Mouse (Mus musculus): ENCODE measurements around the gene Zfp319. TPM values are rescaled to one million over a fixed set of nuclear protein-coding genes. Genes with fewer than 3 reads are reported as not detected.
"Not testable (repeated sequence)": the region's sequence is repeated elsewhere in the genome, so short reads cannot be mapped to it uniquely, and the experiment has no call there.

The Zfp319 gene
- 1 to 10 TPM; 8.5 to 9.9 TPM for total RNA-seq (2021)

DNA sequence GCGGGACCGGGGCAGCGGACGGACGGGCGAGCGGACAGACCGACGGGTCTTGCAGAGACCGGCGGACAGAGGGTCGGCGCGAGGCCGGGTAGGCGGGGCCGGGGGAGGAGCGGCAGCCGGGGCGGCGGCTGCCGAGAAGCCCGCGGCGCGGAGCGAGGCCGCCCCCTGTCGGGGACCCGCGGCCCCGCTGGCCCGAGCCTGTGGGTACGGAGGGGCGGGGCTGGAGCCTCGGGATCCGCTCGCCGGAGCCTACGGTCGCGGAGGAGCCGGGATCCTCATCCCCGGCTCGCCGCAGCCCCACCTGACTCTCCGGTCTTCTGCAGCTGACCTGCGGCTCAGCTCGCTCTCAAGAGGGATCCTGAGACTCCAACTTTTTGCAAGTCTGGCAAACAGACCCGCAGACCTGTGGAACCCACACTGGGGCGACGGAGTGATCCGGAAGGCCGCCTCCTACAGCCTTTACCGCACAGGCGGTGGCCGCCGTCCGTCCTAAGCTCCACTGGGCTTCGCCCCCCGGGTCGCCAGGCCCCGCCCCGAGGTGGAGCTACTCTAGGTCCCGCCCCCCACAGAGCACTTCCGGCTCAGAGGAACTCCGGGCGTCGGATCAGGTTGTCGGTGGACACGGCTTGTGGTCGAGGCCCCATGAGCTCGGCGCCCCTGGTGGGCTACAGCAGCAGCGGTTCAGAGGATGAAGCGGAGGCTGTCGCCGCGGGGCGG, at the start of gene Zfp319, which contains the start of gene Usb1:
Gene Zfp319 (minus strand): TSS at position 231 of the 717 bp plus-strand sequence.
Gene Usb1 (plus strand): TSS at position 565 of the 717 bp plus-strand sequence.
- peak; percentile 92 for DNase-seq (ENCODE audit: low spot score)
- intact Hi-C loops (cut with DNase I), result loop anchor here (1.0 to 2.0 kb wide), 2 partner anchors 37 to 78 kb away; no protein-coding TSS in a partner anchor

DNA sequence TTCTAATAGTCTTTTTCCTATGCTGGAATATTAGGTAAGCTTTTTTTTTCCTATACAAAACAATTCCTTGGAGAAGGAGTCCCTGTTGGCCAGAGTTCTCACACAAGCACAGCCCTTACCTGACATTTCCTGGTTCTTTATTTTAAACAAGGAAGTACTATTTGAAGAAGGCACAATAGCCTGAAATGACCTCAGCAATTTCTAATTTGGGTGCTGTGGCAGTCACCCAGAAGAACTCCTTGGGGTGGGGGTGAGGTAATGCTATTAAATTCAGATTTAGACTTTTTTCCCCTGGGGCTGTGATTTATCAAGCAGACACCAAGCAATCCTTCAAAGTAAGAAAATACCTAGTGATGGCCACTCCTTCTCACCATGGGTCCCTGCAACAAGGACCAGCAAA, 49.2 kb upstream of the Zfp319 start:
- intact Hi-C loops (cut with DNase I), result loop anchor here (2.0 kb wide), 1 partner anchor 14 kb away; no protein-coding TSS in a partner anchor
- no peak for DNase-seq (ENCODE audit: low spot score)

DNA sequence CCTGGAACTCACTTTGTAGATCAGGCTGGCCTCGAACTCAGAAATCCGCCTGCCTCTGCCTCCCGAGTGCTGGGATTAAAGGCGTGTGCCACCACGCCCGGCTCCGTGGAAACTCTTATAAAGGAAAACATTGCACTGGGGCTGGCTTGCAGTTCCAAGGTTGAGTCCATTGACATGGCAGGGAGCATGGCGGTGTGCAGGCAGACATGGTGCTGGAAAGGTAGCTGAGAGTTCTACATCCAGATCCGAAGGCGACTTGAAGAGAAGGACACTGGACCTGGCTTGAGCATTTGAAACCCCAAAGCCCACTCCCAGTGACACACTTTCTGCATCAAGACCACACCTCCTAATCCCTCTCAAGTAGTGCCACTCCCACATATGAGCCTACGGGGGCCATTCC, 47.2 kb upstream of the Zfp319 start:
- DNase-seq (ENCODE audit: low spot score); intact Hi-C loops (cut with DNase I): not testable (repeated sequence)

DNA sequence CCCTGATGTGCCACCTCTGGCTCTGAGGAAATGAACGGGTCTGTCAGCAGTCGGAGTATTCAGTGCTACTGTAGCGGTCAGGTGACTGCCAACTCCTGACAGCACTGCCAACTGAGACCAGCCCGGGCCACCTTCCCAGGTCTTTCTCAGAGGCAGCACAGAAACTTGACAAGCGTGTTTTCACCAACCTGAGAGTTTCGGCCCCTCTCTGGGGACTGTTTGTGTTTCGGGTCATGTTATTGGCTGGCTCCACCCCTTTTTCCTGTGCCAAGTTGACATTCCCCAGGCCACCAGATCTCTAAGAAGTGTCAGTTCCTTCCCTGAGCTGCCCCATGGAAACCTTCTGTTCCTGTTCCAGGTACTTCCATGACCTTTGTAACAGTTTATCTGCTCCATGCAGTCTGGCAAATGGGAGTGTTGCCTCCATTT, 46.1 kb upstream of the Zfp319 start:
- intact Hi-C loops (cut with DNase I), result no loop called here
- no peak for DNase-seq (ENCODE audit: low spot score)

- DNase-seq (ENCODE audit: low spot score), result no peak
- intact Hi-C loops (cut with DNase I), result no loop called here
These were observed 45.4 kb upstream of the Zfp319 start for GRCm38 (mm10) chr8:95377101-95377500.

DNA sequence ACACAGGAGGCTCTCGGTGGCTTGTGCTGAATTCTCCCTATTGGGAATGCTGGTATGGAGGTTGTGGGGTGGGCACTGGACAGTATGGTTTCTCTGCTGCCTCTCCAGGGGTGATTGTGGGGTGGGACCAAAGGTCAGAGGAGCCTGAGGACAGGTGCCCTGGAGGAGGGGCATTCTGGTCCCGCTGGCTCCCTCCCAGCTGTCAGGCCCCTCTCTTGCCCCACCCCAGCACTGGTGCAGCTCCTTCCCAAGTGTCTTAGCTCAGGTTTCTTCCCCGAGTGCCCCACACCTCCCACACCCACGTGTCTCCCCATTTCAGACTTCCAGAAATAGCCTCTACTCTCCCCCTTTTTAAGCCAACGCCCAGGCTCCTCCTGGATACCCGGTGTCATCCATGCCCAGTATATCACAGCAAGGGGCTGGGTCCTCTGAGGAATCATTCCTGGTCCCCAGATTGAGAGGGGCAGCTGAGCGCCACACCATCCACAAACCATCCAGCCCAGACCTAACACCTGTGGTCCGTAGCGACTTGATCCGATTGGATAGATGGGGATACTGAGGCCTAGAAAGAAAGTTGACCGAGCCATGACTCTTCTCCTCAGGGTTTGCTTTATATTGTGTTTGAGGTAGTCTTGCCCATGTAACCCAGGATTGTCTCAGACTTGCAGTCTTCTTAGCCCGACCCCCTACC, 44.7 kb upstream of the Zfp319 start:
- intact Hi-C loops (cut with DNase I), result no loop called here
- no peak for DNase-seq (ENCODE audit: low spot score)

- intact Hi-C loops (cut with DNase I), result no loop called here
These were observed 43.7 kb upstream of the Zfp319 start for GRCm38 (mm10) chr8:95375374-95375930.

GRCm38 (mm10) chr8:95374429-95374828, 42.7 kb upstream of the Zfp319 start:
- DNase-seq (ENCODE audit: low spot score), result no peak
- intact Hi-C loops (cut with DNase I), result no loop called here

More at GRCm38 (mm10) chr8:95375374-95375930, 43.7 kb upstream of the Zfp319 start:
- DNase-seq (ENCODE audit: low spot score), result no peak

DNA sequence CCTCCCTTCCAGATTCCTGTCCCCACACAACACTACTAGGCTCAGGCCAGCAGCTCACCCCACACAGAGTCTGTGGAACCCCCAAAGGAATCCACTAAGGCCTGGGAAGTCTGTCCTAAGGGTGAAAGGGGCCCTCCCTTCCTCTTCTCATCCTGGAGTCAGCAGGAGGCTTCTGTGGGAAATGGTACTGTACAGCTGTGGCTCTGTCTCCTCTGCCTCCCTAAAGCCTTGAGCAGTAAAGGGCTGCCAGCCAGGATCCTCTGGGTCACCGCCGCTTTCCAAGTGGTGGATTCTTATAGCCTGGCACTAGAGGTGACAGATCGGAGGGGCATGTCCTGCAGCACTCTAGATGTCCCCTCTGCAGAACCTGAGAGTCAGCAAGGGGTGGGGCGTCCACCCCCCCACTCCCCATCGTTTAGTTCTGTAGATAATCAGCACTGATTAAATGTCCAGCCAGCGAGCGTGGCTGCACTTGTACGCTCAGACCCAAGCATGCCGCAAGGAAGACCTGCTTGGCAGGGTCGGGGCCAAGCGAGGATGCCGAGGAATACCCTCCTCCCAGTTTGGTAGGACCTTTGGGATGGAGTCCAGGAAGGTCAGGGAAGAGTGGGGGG, 41.7 kb upstream of the Zfp319 start:
- intact Hi-C loops (cut with DNase I), result loop anchor here (2.0 kb wide), 1 partner anchor 21 kb away; the partner anchor contains the start of gene Mmp15
- no peak for DNase-seq (ENCODE audit: low spot score)

DNA sequence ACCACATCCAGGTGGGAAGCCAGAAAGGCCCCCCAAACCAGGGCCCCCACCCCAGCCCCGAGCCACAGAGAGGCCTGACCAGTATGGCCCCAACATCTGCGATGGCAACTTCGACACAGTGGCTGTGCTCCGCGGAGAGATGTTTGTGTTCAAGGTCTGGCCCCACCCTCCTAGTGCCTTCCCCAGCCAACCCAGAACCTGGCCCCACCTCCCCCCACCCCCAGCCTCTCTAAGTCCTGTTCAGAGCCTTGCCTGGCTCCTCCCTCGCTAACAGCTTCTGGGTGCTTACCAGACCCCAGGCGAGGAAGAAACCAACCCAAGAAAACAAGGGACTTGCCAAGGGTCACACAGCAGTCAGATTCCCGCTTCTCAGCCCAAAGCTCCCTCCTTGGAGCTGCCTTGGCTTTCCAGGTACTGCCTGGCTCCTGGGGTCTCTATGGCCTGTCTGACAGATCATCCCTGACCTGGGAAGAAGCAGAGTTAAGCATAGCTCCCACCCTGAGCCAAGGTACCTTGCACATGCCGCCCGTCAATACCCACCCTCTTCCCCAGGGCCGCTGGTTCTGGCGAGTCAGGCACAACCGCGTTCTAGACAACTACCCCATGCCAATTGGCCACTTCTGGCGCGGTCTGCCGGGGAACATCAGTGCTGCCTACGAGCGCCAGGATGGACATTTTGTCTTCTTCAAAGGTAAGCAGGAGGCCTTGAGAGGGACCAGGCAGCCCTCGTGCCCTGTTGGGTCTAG, 38.0 kb upstream of the Zfp319 start:
- DNase-seq (ENCODE audit: low spot score), result no peak
- intact Hi-C loops (cut with DNase I), result no loop called here

GRCm38 (mm10) chr8:95363849-95364248, 32.1 kb upstream of the Zfp319 start:
- intact Hi-C loops (cut with DNase I), result no loop called here
- no peak for DNase-seq (ENCODE audit: low spot score)

- no peak for DNase-seq (ENCODE audit: low spot score)
- intact Hi-C loops (cut with DNase I), result no loop called here
These were observed 30.5 kb upstream of the Zfp319 start for GRCm38 (mm10) chr8:95362272-95362671.

DNA sequence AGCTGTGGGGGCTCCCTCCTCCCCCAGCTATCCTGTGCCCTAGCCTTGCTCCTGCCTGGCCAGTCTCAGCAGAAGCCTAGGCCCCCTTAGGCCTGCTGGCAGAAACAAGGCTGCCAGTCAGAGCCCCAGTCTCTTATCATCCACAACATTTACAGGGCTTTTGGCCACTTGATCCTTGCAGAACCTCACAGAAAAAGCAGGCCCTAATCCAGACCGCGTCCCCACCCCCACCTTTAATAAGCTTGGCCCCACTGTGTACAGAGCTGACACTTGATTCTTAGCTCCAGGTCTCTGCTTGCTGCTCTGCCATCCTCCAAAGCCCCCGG, 29.2 kb upstream of the Zfp319 start:
- no peak for DNase-seq (ENCODE audit: low spot score)
- intact Hi-C loops (cut with DNase I), result no loop called here

DNA sequence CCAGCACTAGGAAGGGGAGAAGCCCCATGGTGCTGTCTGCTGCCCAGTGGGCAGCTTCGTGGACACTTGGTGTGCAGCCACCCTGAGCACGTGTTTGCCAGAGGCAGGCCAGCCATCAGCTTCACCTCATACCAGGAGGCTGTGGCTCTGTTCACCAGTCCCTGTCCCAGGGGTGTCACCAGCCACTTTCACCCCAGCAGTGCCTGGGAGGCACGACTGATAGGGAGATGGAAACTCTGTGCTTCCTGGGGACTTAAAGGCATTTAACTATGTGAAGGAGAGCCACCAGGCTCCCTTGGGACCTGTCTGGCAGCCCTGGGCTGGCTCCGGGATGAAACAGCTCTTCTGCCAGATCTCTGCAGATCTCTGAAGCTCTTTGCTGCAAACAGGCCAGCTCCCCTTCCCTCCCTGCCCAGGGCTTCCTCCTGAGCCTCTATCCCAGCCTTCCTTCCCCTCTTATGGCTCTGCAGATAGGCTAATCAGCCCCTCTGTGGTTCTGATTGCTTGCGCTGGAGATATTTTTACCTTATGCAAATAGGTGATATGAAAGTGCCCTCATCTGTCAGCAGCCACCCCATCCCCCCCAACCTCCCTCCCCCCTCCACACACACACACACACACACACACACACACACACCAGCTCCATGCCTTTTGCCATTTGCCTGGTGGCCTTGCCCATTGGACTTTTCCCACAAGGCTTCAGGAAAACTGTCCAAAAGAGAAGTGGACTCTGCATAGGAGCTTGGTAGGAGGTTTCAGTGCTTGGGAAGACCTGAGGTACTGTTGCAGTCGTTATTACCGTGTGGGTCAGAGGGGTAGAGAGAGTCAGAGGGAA, 28.6 kb upstream of the Zfp319 start:
- DNase-seq (ENCODE audit: low spot score), result no peak
- intact Hi-C loops (cut with DNase I), result no loop called here

DNA sequence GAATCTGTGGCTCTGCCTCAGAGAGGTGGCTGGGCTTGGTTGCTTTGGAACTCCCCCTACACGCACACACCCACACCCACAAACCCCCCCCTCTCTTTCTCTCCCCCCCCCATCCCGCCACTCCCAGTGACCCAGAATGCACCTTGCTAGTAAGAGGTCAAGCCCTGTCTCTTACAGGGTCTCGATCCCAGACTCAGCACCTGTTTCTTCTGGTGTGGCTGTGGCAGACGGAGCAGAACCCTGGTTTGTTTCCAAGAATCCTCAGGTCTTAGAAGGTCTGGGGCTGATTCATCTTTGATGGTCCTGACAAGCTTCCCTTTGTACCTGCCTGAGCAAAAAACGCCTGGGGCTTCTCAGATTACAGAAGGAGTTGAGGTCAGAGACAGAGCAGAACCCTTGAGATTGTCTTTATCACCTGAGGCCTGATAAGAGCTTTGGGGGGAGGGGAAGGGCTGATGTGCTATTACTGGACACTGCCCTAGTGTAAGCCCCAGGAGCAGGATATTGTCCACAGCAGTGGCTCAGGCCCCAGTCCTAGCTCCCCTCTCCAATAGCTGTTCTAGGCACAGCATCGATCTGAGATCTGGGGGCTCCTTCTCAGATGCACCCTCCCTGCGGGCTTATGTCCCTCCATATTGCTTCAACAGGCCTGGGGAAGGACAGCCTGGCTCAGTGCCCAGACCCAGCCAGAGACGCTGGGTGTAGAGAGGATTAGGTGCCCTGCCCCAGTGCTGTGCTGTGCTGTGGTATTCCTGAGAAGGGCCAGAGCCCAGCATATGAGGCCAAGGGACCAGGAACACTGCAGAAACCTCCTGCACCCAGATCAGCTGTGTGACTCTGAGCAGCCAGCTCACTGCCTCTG, 27.0 kb upstream of the Zfp319 start:
- no peak for DNase-seq (ENCODE audit: low spot score)
- intact Hi-C loops (cut with DNase I), result no loop called here

DNA sequence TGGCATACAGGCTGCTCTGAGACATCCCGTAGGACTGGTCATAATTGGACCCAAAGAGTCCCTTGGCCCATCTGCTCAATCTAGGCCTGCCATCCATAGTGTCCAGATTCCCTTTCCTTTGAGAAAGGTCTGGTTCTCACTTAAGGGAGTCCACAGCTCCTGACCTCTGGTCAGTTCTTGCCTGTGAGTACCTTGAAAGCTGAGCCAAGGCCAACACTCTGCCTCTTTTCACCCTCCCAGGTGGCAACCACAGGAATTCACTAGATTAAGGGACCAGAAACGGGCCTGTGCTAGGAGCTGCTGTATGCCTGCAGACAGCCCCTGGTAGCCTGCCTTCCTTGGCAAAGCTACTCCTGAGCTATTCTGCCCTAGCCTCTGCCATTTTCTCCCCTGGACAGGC, 22.9 kb upstream of the Zfp319 start:
- intact Hi-C loops (cut with DNase I), result loop anchor here (5.0 kb wide), 1 partner anchor 38 kb away; no protein-coding TSS in a partner anchor
- DNase-seq (ENCODE audit: low spot score), result no peak

DNA sequence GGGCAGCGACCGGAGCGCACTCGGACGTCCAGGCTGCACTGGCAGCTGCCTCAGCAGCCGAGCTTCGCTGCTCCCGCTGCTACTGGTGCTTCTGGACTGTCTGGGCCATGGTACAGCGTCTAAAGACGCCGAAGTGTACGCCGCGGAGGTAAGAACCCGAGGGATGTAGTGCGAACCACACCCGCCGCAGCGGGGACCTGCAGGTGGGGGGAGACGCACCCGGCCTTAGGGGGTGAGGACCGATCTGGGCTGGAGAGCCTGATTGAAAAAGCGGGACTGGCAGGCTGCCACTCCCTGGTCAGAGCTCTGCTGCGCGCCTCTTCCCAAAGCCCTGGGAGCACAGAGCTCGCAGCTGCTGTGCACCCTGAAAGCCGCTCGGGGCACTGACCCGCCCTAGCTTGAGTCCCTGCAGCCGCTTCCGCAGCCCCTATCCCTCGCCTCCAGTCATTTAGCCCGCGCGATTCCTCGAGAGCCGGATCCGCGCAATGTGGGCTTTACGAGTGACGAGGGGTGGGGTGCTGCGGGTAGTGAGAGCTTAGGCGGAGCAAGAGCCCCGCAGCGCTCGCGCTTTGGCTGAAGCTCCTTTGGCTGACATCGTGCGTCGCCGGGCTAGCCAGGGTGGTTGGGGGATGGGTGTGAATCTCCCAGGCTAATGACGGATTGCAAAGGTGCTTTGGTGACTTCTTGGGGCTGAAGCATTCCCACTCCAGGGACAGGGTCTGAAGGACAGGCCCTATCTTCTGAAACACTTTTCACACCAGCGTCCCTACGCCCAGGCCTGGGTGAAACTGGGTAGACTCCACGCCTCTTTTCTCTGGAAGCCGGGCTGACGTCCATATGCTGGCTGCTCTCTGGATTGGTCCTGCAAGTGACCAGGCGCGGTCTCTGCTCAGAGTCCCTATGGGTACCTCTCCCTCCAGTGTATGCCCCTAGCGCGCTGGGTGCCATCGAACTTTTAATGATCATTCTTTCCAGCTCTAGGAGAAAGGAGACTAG, 21.4 kb upstream of the Zfp319 start:
- DNase-seq (ENCODE audit: low spot score), result peak; percentile 22
- intact Hi-C loops (cut with DNase I), result loop anchor here (2.0 to 5.0 kb wide), 3 partner anchors 20 to 76 kb away; no protein-coding TSS in a partner anchor
